Mouse (Mus musculus) ES-E14 (cell line): Measurements from ENCODE around the gene E130308A19Rik.

Experiments
- CHD2 ChIP-seq: IDR thresholded peaks from 2 replicates; pipeline ENCODE4 v1.6.1; 2014; ENCODE audit warnings: mild to moderate bottlenecking, low read depth, low read length, inconsistent platforms
- HCFC1 ChIP-seq: IDR thresholded peaks from 2 replicates; pipeline ENCODE4 v1.6.1; 2012; ENCODE audit warnings: low read length, inconsistent platforms, borderline replicate concordance; ENCODE audit not compliant: insufficient read depth

DNA sequence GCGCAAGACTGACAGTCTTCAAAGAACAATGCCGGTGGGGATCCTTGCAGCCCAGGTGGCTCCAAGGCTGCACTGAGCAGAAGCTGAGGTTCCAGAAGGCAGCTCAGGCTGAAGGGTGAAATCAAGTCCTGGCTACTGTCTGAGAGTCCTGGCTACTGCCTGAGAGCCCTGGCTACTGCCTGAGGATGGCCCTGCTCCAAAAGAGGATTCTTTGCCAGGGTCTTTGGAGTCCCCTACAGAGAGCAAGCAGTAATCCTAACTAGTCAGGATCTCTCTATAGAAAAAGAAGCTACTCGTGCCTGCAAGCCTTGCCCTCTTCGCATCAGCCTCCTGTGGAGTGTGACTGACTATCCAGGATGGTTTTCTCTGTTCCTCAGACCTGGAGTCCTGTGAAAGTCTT, 60.7 kb downstream of the E130308A19Rik start:
- no peak for TF ChIP-seq HCFC1
- no peak for TF ChIP-seq CHD2
